1 mouse cellular context compared by ENCODE assay signal in the genomic region with DNA sequence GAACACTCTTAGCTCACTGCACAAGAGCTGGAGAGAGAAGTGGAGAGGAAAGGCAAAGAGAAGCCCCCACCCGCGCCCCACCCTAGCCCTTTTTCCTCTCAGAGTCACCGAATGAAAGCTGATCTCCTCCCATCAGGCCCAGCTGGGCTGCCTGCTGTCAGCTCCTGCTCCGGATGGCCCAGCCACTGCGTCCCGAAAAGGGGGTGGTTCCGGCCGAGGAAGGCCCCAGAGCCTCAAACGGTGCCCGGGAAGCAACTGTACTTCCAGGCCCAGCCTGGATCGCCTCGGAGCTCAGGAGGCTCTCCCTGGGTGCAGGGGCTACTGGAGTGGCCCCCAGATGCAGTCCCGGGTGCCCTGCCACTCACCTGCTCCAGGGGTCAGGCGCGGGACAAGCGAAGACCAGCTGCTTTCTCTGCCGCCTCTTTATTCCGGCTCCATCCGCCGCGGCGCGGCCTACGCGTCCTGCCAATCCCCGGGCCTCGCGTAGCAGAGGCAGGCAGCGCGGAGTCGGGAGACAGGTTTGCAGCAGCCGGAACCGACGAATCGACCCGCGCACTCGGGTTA.
TF ChIP-seq lines count a peak whose summit lies in the region.

No protein-coding gene starts in this region.

TF ChIP-seq in MEL, 35 proteins besides CTCF, POLR2A, EP300 and RAD21 (continued from another document):
- TF ChIP-seq UBTF (IDR thresholded peaks at IDR 0.05; ENCODE audit: borderline replicate concordance, insufficient read depth, low read depth, low read length) (peak; percentile 94; the same call in 1 of the 2 replicates), TAL1 (IDR thresholded peaks at IDR 0.05; ENCODE audit: low read length) (no peak), USF2 (IDR thresholded peaks at IDR 0.05; ENCODE audit: borderline replicate concordance in 1 of 2, insufficient read depth in 1 of 2, low read depth in 1 of 2, low read length in 2 of 2) (no peak), SIN3A (IDR thresholded peaks at IDR 0.05; ENCODE audit: low read length) (no peak), NRF1 (IDR thresholded peaks at IDR 0.05; ENCODE audit: insufficient read depth, low read depth, low read length, poor library complexity, severe bottlenecking) (no peak), MAX (IDR thresholded peaks at IDR 0.05; ENCODE audit: low read length) (0 out of 2 replicates have a peak, but pooled peaks have one; percentile 11), USF1 (IDR thresholded peaks at IDR 0.05; ENCODE audit: low read depth, low read length) (no peak)
